10 mouse cellular contexts compared by ENCODE assay signal in genomic region chr5:114948891-114949290, GRCm38 (mm10). TPM values are rescaled to one million over a fixed set of nuclear protein-coding genes. Genes with fewer than 3 reads are reported as not detected.
DNase-seq lines count a peak whose midpoint lies in the region; ATAC-seq and TF ChIP-seq lines count a peak whose summit lies in the region.
"Had no signal": no experiment of that assay in that cellular context is flagged by ENCODE, and none has a peak within 500 bp of the region (broad histone marks: within the 10 kb centered on the region; RNA-seq: fewer than 3 reads in every experiment).

No protein-coding gene starts in this region.

- H3K36me3 ChIP-seq in kidney, adult 2 months (ENCODE audit: control insufficient read depth, insufficient read depth, low read length) = peaks cover 5% of the 10 kb centered on the region; the same call in 1 of the 2 replicates
- peaks cover 53% of the 10 kb centered on the region for H3K36me3 ChIP-seq in kidney, embryonic 15.5 days
- peaks cover 31% of the 10 kb centered on the region for H3K36me3 ChIP-seq in heart, postnatal 0 days (replicated peaks; ENCODE audit: control insufficient read depth, insufficient read depth, low read length)

- no peaks in the 10 kb centered on the region for H3K27me3 ChIP-seq in kidney, adult 2 months (replicated peaks; ENCODE audit: control insufficient read depth, insufficient read depth, low read length)
- H3K27me3 ChIP-seq in kidney, embryonic 15.5 days = no peaks in the 10 kb centered on the region
- H3K27me3 ChIP-seq in heart, postnatal 0 days (ENCODE audit: control insufficient read depth, insufficient read depth, low read length) = no peaks in the 10 kb centered on the region

- no peaks in the 10 kb centered on the region for H3K9me3 ChIP-seq in kidney, embryonic 15.5 days (replicated peaks)
- no peaks in the 10 kb centered on the region for H3K9me3 ChIP-seq in heart, postnatal 0 days (replicated peaks; ENCODE audit: control insufficient read depth, low read length)
- H3K9me3 ChIP-seq: G1E had no signal

- no peak for ATAC-seq in kidney, embryonic 15.5 days (replicated peaks; ENCODE audit: low FRiP score)
- peak; percentile 37 for ATAC-seq in heart, postnatal 0 days (ENCODE audit: insufficient read depth, low read depth)

- no peak overlapping the region for H3K4me2 ChIP-seq in kidney, embryonic 15.5 days
- no peak overlapping the region for H3K4me2 ChIP-seq in heart, postnatal 0 days (ENCODE audit: low read depth, low read length)

- DNase-seq in kidney, adult 2 months = peak; percentile 65
- peak; percentile 70 for DNase-seq in brain, adult 2 months (ENCODE audit: low read depth, low spot score)
- DNase-seq in heart, postnatal 0 days (ENCODE audit: low spot score) = peak; percentile 36
- peak; percentile 71 for DNase-seq in lung, postnatal 10 days
- no peak for DNase-seq in ovary, postnatal 14 days (ENCODE audit: low spot score)
- no peak for DNase-seq in thymus, postnatal 25 days
- no peak for DNase-seq in layer of hippocampus, postnatal 14 days (ENCODE audit: low spot score in 2 of 2)

- 0 out of 2 replicates have a peak, but pooled peaks cover 2% of the 10 kb centered on the region for H3K4me1 ChIP-seq in kidney, adult 2 months (ENCODE audit: control insufficient read depth, insufficient read depth, low read length)
- peaks cover 27% of the 10 kb centered on the region for H3K4me1 ChIP-seq in kidney, embryonic 15.5 days
- no peaks in the 10 kb centered on the region for H3K4me1 ChIP-seq in heart, postnatal 0 days (ENCODE audit: control insufficient read depth, insufficient read depth)

- H3K27ac ChIP-seq in kidney, adult 2 months (ENCODE audit: insufficient read depth, low read depth, low read length) = no peak overlapping the region
- no peak overlapping the region for H3K27ac ChIP-seq in kidney, embryonic 15.5 days
- no peak overlapping the region for H3K27ac ChIP-seq in heart, postnatal 0 days (ENCODE audit: low read depth)

- no peak for TF ChIP-seq POLR2A in kidney, adult 2 months (IDR thresholded peaks at IDR 0.05; ENCODE audit: low read depth, low read length)

- no peak for TF ChIP-seq EP300 in heart, postnatal 0 days (IDR thresholded peaks at IDR 0.05; ENCODE audit: low read depth)

- no peak overlapping the region for H3K9ac ChIP-seq in kidney, embryonic 15.5 days
- no peak overlapping the region for H3K9ac ChIP-seq in heart, postnatal 0 days (replicated peaks; ENCODE audit: low read depth, low read length)

- 24% methylated on average over 6 of the region's 6 CpGs for WGBS in kidney, adult 2 months
- WGBS in kidney, embryonic 15.5 days = 54% methylated on average over 6 of the region's 6 CpGs
- 28% methylated on average over 6 of the region's 6 CpGs for WGBS in heart, postnatal 0 days

- H3K4me3 ChIP-seq in kidney, adult 2 months (ENCODE audit: insufficient read depth, low read depth, low read length) = no peak overlapping the region
- H3K4me3 ChIP-seq in kidney, embryonic 15.5 days (replicated peaks) = no peak overlapping the region
- H3K4me3 ChIP-seq in heart, postnatal 0 days (ENCODE audit: low read depth, low read length) = no peak overlapping the region
- H3K4me3 ChIP-seq: erythroblast, embryonic 14.5 days had no signal

- no peak for TF ChIP-seq CTCF in kidney, adult 2 months (conservative IDR thresholded peaks at IDR 0.05; ENCODE audit: insufficient read depth, insufficient read length, low read depth, low read length)
- TF ChIP-seq CTCF in heart, postnatal 0 days (IDR thresholded peaks at IDR 0.05; ENCODE audit: low read depth) = no peak

RNA-seq across cellular contexts. Expression of gene 2210016L21Rik, which starts 6.9 kb away (rescaled TPM):
- 23.5 and 26.1 TPM in 2 replicates for polyA plus RNA-seq in kidney, adult 2 months (2012; rRNA removed)
- polyA plus RNA-seq in kidney, embryonic 15.5 days (2015; fragmentation: Nextera tagmentation; extraction: Ambion mirVana) = 62.8 and 68.0 TPM in 2 replicates
- 7.3 and 16.0 TPM in 2 replicates for total RNA-seq in heart, postnatal 0 days (2014; rRNA removed; ENCODE audit: low replicate concordance)
- polyA plus RNA-seq in heart, postnatal 0 days (2015; fragmentation: Nextera tagmentation; extraction: Ambion mirVana) = 32.2 and 32.6 TPM in 2 replicates
- 100 to 1,000 TPM; 187 to 201 TPM for total RNA-seq in layer of hippocampus, postnatal 14 days (2021)

RNA-seq across cellular contexts. Expression of gene Hnf1a, which starts 22.0 kb away (rescaled TPM):
- 24.2 and 29.5 TPM in 2 replicates for polyA plus RNA-seq in kidney, adult 2 months (2012; rRNA removed)
- polyA plus RNA-seq in kidney, embryonic 15.5 days (2015; fragmentation: Nextera tagmentation; extraction: Ambion mirVana) = 12.0 and 13.9 TPM in 2 replicates
- not detected in 2 replicates for total RNA-seq in heart, postnatal 0 days (2014; rRNA removed; ENCODE audit: low replicate concordance)
- polyA plus RNA-seq in heart, postnatal 0 days (2015; fragmentation: Nextera tagmentation; extraction: Ambion mirVana) = not detected in 2 replicates
- total RNA-seq in layer of hippocampus, postnatal 14 days (2021) = not detected
- polyA plus RNA-seq: G1E had no signal

RNA-seq across cellular contexts. Expression of gene Oasl1, which starts 25.9 kb away (rescaled TPM):
- 4.3 and 5.7 TPM in 2 replicates for polyA plus RNA-seq in kidney, adult 2 months (2012; rRNA removed)
- polyA plus RNA-seq in kidney, embryonic 15.5 days (2015; fragmentation: Nextera tagmentation; extraction: Ambion mirVana) = 1.6 and 2.0 TPM in 2 replicates
- total RNA-seq in heart, postnatal 0 days (2014; rRNA removed; ENCODE audit: low replicate concordance) = 5.6 and 9.4 TPM in 2 replicates
- polyA plus RNA-seq in heart, postnatal 0 days (2015; fragmentation: Nextera tagmentation; extraction: Ambion mirVana) = 0.68 and 0.69 TPM in 2 replicates
- total RNA-seq in layer of hippocampus, postnatal 14 days (2021) = not detected
- polyA plus RNA-seq: erythroblast, embryonic 14.5 days had no signal

RNA-seq across cellular contexts. Expression of gene Oasl2, which starts 52.2 kb away (rescaled TPM):
- 10.2 and 11.2 TPM in 2 replicates for polyA plus RNA-seq in kidney, adult 2 months (2012; rRNA removed)
- 4.2 and 6.2 TPM in 2 replicates for polyA plus RNA-seq in kidney, embryonic 15.5 days (2015; fragmentation: Nextera tagmentation; extraction: Ambion mirVana)
- 11.4 and 14.9 TPM in 2 replicates for total RNA-seq in heart, postnatal 0 days (2014; rRNA removed; ENCODE audit: low replicate concordance)
- 6.5 and 9.2 TPM in 2 replicates for polyA plus RNA-seq in heart, postnatal 0 days (2015; fragmentation: Nextera tagmentation; extraction: Ambion mirVana)
- total RNA-seq in layer of hippocampus, postnatal 14 days (2021) = 1 to 10 TPM in 1 of 2 experiments, under 1 TPM in 1; 0.64 to 1.4 TPM
- polyA plus RNA-seq: G1E had no signal

Comparison
In these comparisons a context has a peak if more than half of its experiments do, and no peak if none do; other contexts are left out.
1. DNase-seq: peak in kidney, adult 2 months (single experiment), brain, adult 2 months (single experiment), heart, postnatal 0 days (single experiment) and lung, postnatal 10 days (single experiment); none in ovary, postnatal 14 days (single experiment), thymus, postnatal 25 days (single experiment) and layer of hippocampus, postnatal 14 days (0 of 2).
2. RNA of gene Hnf1a, which starts 22.0 kb away (polyA plus RNA-seq): 24.2 to 29.5 TPM in kidney, adult 2 months and 12.0 to 13.9 TPM in kidney, embryonic 15.5 days; not detected in heart, postnatal 0 days; every median in the first group is over 10 times any median in the second.